Comparison of ENCODE assay signal across 8 mouse cellular contexts in the genomic region with DNA sequence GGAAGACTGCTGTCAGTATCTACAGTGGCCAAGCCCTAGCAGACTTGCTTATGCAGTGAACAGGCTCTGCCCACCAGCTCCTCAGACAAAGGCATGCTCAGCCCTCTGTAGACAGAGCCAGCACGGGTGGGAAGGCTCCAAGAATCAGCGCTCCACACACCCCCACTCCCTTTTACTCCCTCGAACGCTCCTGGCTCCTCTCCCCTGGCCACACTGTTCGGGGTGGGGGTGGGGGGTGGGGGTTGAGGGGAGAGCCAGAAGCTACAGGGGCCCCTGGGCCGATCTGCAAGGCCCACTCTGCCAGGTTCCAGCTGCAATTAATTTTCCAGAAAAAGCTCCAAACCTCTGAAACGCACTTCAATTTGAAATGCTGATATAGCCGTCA.
A peak's percentile ranks its signal among the peaks of the same experiment; 100 is the strongest.
DNase-seq lines count a peak whose midpoint lies in the region; ATAC-seq and TF ChIP-seq lines count a peak whose summit lies in the region.

No protein-coding gene starts in this region.

- DNase-seq in lung, embryonic 14.5 days, result peak; percentile 24
- DNase-seq in lung, postnatal 14 days, result no peak
- no peak for DNase-seq in hindbrain, embryonic 14.5 days (ENCODE audit: low spot score)
- no peak for DNase-seq in thymus, postnatal 4 days

- peak; percentile 68 for ATAC-seq in forebrain, embryonic 13.5 days
- ATAC-seq in forebrain, embryonic 12.5 days (ENCODE audit: low FRiP score), result no peak
- peak; percentile 86 for ATAC-seq in lung, embryonic 14.5 days (ENCODE audit: insufficient read depth)
- 0 out of 2 replicates have a peak, but pooled peaks have one; percentile 31 for ATAC-seq in hindbrain, embryonic 14.5 days (ENCODE audit: low FRiP score)
- ATAC-seq in midbrain, embryonic 16.5 days, result peak; percentile 73
- ATAC-seq in cerebellum, adult (ENCODE audit: insufficient number of reproducible peaks, low FRiP score, low TSS enrichment), result no peak

- no peak overlapping the region for H3K4me3 ChIP-seq in forebrain, embryonic 13.5 days
- no peak overlapping the region for H3K4me3 ChIP-seq in forebrain, embryonic 12.5 days (replicated peaks)
- H3K4me3 ChIP-seq in lung, embryonic 14.5 days (ENCODE audit: low read depth, low read length), result no peak overlapping the region
- H3K4me3 ChIP-seq in hindbrain, embryonic 14.5 days (replicated peaks; ENCODE audit: low read length), result no peak overlapping the region
- no peak overlapping the region for H3K4me3 ChIP-seq in midbrain, embryonic 16.5 days (ENCODE audit: low read depth, low read length)

- 44% methylated on average over 8 of the region's 8 CpGs for WGBS in forebrain, embryonic 13.5 days
- 64% methylated on average over 8 of the region's 8 CpGs for WGBS in forebrain, embryonic 12.5 days
- WGBS in lung, embryonic 14.5 days, result 46% methylated on average over 8 of the region's 8 CpGs
- WGBS in hindbrain, embryonic 14.5 days, result 54% methylated on average over 8 of the region's 8 CpGs
- 46% methylated on average over 8 of the region's 8 CpGs for WGBS in midbrain, embryonic 16.5 days

- TF ChIP-seq CTCF in lung, embryonic 14.5 days (IDR thresholded peaks at IDR 0.05; ENCODE audit: low read depth), result no peak

- H3K27me3 ChIP-seq in forebrain, embryonic 13.5 days, result no peaks in the 10 kb centered on the region
- no peaks in the 10 kb centered on the region for H3K27me3 ChIP-seq in forebrain, embryonic 12.5 days
- no peaks in the 10 kb centered on the region for H3K27me3 ChIP-seq in lung, embryonic 14.5 days (ENCODE audit: insufficient read depth, low read length)
- H3K27me3 ChIP-seq in hindbrain, embryonic 14.5 days (ENCODE audit: control insufficient read depth, insufficient read depth, low read length), result no peaks in the 10 kb centered on the region
- H3K27me3 ChIP-seq in midbrain, embryonic 16.5 days (ENCODE audit: control insufficient read depth, insufficient read depth, low read depth, low read length), result no peaks in the 10 kb centered on the region

- no peak overlapping the region for H3K4me2 ChIP-seq in forebrain, embryonic 13.5 days
- H3K4me2 ChIP-seq in forebrain, embryonic 12.5 days, result no peak overlapping the region
- no peak overlapping the region for H3K4me2 ChIP-seq in lung, embryonic 14.5 days
- H3K4me2 ChIP-seq in hindbrain, embryonic 14.5 days (replicated peaks), result no peak overlapping the region
- no peak overlapping the region for H3K4me2 ChIP-seq in midbrain, embryonic 16.5 days (ENCODE audit: low read length)

- peak overlapping the region; percentile 40 for H3K27ac ChIP-seq in forebrain, embryonic 13.5 days
- H3K27ac ChIP-seq in forebrain, embryonic 12.5 days, result no peak overlapping the region
- no peak overlapping the region for H3K27ac ChIP-seq in lung, embryonic 14.5 days (ENCODE audit: low read depth)
- peak overlapping the region; percentile 51; the same call in 1 of the 2 replicates for H3K27ac ChIP-seq in hindbrain, embryonic 14.5 days
- peak overlapping the region; percentile 68 for H3K27ac ChIP-seq in midbrain, embryonic 16.5 days (ENCODE audit: low read length)

- H3K9me3 ChIP-seq in forebrain, embryonic 13.5 days (replicated peaks), result peaks cover 7% of the 10 kb centered on the region; the same call in 1 of the 2 replicates
- peaks cover 5% of the 10 kb centered on the region; the same call in 1 of the 2 replicates for H3K9me3 ChIP-seq in forebrain, embryonic 12.5 days
- H3K9me3 ChIP-seq in lung, embryonic 14.5 days (ENCODE audit: low read depth, low read length), result no peaks in the 10 kb centered on the region; the same call in 1 of the 2 replicates
- peaks cover 10% of the 10 kb centered on the region; the same call in 1 of the 2 replicates for H3K9me3 ChIP-seq in hindbrain, embryonic 14.5 days (ENCODE audit: control insufficient read depth, low read length)
- H3K9me3 ChIP-seq in midbrain, embryonic 16.5 days (replicated peaks; ENCODE audit: control insufficient read depth, low read length, poor library complexity, severe bottlenecking), result no peaks in the 10 kb centered on the region; the same call in 1 of the 2 replicates

- no peaks in the 10 kb centered on the region for H3K36me3 ChIP-seq in forebrain, embryonic 13.5 days (ENCODE audit: poor library complexity, severe bottlenecking)
- H3K36me3 ChIP-seq in forebrain, embryonic 12.5 days (replicated peaks), result no peaks in the 10 kb centered on the region
- no peaks in the 10 kb centered on the region for H3K36me3 ChIP-seq in lung, embryonic 14.5 days (ENCODE audit: insufficient read depth)
- H3K36me3 ChIP-seq in hindbrain, embryonic 14.5 days (replicated peaks; ENCODE audit: control insufficient read depth, insufficient read depth), result no peaks in the 10 kb centered on the region
- H3K36me3 ChIP-seq in midbrain, embryonic 16.5 days (ENCODE audit: control insufficient read depth, insufficient read depth, low read length), result no peaks in the 10 kb centered on the region

- no peak overlapping the region for H3K9ac ChIP-seq in forebrain, embryonic 13.5 days
- H3K9ac ChIP-seq in forebrain, embryonic 12.5 days, result no peak overlapping the region
- no peak overlapping the region for H3K9ac ChIP-seq in lung, embryonic 14.5 days
- no peak overlapping the region for H3K9ac ChIP-seq in hindbrain, embryonic 14.5 days
- no peak overlapping the region for H3K9ac ChIP-seq in midbrain, embryonic 16.5 days (ENCODE audit: low read depth, low read length)

- 0 out of 2 replicates have a peak, but pooled peaks cover 3% of the 10 kb centered on the region for H3K4me1 ChIP-seq in forebrain, embryonic 13.5 days
- H3K4me1 ChIP-seq in forebrain, embryonic 12.5 days, result no peaks in the 10 kb centered on the region
- H3K4me1 ChIP-seq in lung, embryonic 14.5 days (ENCODE audit: insufficient read depth), result no peaks in the 10 kb centered on the region
- no peaks in the 10 kb centered on the region for H3K4me1 ChIP-seq in hindbrain, embryonic 14.5 days (replicated peaks; ENCODE audit: control insufficient read depth, insufficient read depth, low read length)
- peaks cover 3% of the 10 kb centered on the region; the same call in 1 of the 2 replicates for H3K4me1 ChIP-seq in midbrain, embryonic 16.5 days (ENCODE audit: control insufficient read depth, insufficient read depth, low read length)

Comparison
In these comparisons a context has a peak if more than half of its experiments do, and no peak if none do; other contexts are left out.
1. ATAC-seq: peak in forebrain, embryonic 13.5 days (single experiment), lung, embryonic 14.5 days (single experiment), hindbrain, embryonic 14.5 days (single experiment) and midbrain, embryonic 16.5 days (single experiment); none in forebrain, embryonic 12.5 days (single experiment) and cerebellum, adult (single experiment).
2. H3K27ac ChIP-seq: peak in forebrain, embryonic 13.5 days (single experiment), hindbrain, embryonic 14.5 days (single experiment) and midbrain, embryonic 16.5 days (single experiment); none in forebrain, embryonic 12.5 days (single experiment) and lung, embryonic 14.5 days (single experiment).